Mouse (Mus musculus): ENCODE data around the gene Casq2.

- TF ChIP-seq CTCF (IDR thresholded peaks at IDR 0.05): no peak
- TF ChIP-seq POLR2A (IDR thresholded peaks at IDR 0.05; ENCODE audit: insufficient read depth, low read depth, low read length): no peak
- no peak for TF ChIP-seq EP300 (IDR thresholded peaks at IDR 0.05; ENCODE audit: insufficient read depth, low read depth, low read length)
Measured at GRCm38 (mm10) chr3:102156737-102157136, 70.5 kb downstream of the Casq2 start.
